Mouse (Mus musculus): ENCODE data around the gene Ercc4.
A peak's percentile ranks its signal among the peaks of the same experiment; 100 is the strongest.

Gene Ercc4

GRCm38 (mm10) chr16:13147810-13148555, 38.5 kb downstream of the Ercc4 start:
- no peak for DNase-seq (ENCODE audit: low spot score in 2 of 2)

- DNase-seq (ENCODE audit: low spot score in 2 of 2), result no peak
Measured at GRCm38 (mm10) chr16:13149950-13150349, 40.5 kb downstream of the Ercc4 start.

- DNase-seq (ENCODE audit: low spot score in 2 of 2), result no peak
Measured at GRCm38 (mm10) chr16:13150790-13151189, 41.3 kb downstream of the Ercc4 start.

GRCm38 (mm10) chr16:13152475-13152874, 43.0 kb downstream of the Ercc4 start:
- DNase-seq (ENCODE audit: low spot score in 2 of 2), result no peak

- no peak for DNase-seq (ENCODE audit: low spot score in 2 of 2)
Measured at GRCm38 (mm10) chr16:13153215-13153614, 43.7 kb downstream of the Ercc4 start.

- no peak for DNase-seq (ENCODE audit: low spot score in 2 of 2)
Measured at GRCm38 (mm10) chr16:13154352-13154751, 44.9 kb downstream of the Ercc4 start.

- no peak for DNase-seq (ENCODE audit: low spot score in 2 of 2)
Measured at GRCm38 (mm10) chr16:13157314-13157713, 47.8 kb downstream of the Ercc4 start.

GRCm38 (mm10) chr16:13158153-13158670, 48.7 kb downstream of the Ercc4 start:
- no peak for DNase-seq (ENCODE audit: low spot score in 2 of 2)

GRCm38 (mm10) chr16:13158906-13159889, 49.7 kb downstream of the Ercc4 start:
- no peak for DNase-seq (ENCODE audit: low spot score in 2 of 2)

GRCm38 (mm10) chr16:13159927-13160644, 50.6 kb downstream of the Ercc4 start:
- peak; percentile 83 to 88 for DNase-seq (ENCODE audit: low spot score in 2 of 2)

- DNase-seq (ENCODE audit: low spot score in 2 of 2), result no peak
Measured at GRCm38 (mm10) chr16:13161516-13161915, 52.0 kb downstream of the Ercc4 start.

GRCm38 (mm10) chr16:13167731-13168130, 58.2 kb downstream of the Ercc4 start:
- no peak for DNase-seq (ENCODE audit: low spot score in 2 of 2)

- no peak for DNase-seq (ENCODE audit: low spot score in 2 of 2)
Measured at GRCm38 (mm10) chr16:13173055-13173742, 63.7 kb downstream of the Ercc4 start.

- no peak for DNase-seq (ENCODE audit: low spot score in 2 of 2)
Measured at GRCm38 (mm10) chr16:13182526-13182925, 73.0 kb downstream of the Ercc4 start.

- no peak for DNase-seq (ENCODE audit: low spot score in 2 of 2)
Measured at GRCm38 (mm10) chr16:13183182-13183742, 73.8 kb downstream of the Ercc4 start.

- DNase-seq (ENCODE audit: low spot score in 2 of 2), result no peak
Measured at GRCm38 (mm10) chr16:13184381-13184780, 74.9 kb downstream of the Ercc4 start.

- DNase-seq (ENCODE audit: low spot score in 2 of 2), result no peak
Measured at GRCm38 (mm10) chr16:13189430-13190107, 80.1 kb downstream of the Ercc4 start.

GRCm38 (mm10) chr16:13190471-13190870, 81.0 kb downstream of the Ercc4 start:
- no peak for DNase-seq (ENCODE audit: low spot score in 2 of 2)

- DNase-seq (ENCODE audit: low spot score in 2 of 2), result no peak
Measured at GRCm38 (mm10) chr16:13191166-13191565, 81.7 kb downstream of the Ercc4 start.

- no peak for DNase-seq (ENCODE audit: low spot score in 2 of 2)
Measured at GRCm38 (mm10) chr16:13193663-13194071, 84.2 kb downstream of the Ercc4 start.
